Mouse (Mus musculus) limb, embryonic 15.5 days (tissue): ENCODE measurements around the gene Flna. TPM values are rescaled to one million over a fixed set of nuclear protein-coding genes. Genes with fewer than 3 reads are reported as not detected.

Experiments
- ATAC-seq: fragments of 200-750 bp; cut with Nextera tagmentation; 2 replicates; pipeline ENCODE4 v1.8.0; 2017; ENCODE audit warnings: low read depth, moderate TSS enrichment; ENCODE audit not compliant: insufficient number of reproducible peaks, low FRiP score, low TSS enrichment
- H3K27ac ChIP-seq: fragments of 300-500 bp; sonication (generic); 2 replicates; pipeline ENCODE4 v1.5.1; 2015; ENCODE audit warnings: moderate library complexity, mild to moderate bottlenecking, inconsistent platforms
- H3K27me3 ChIP-seq: fragments of 300-500 bp; sonication (generic); 2 replicates; pipeline ENCODE4 v1.6.1; 2015; ENCODE audit warnings: inconsistent platforms
- H3K36me3 ChIP-seq: fragments of 300-500 bp; sonication (generic); 2 replicates; pipeline ENCODE4 v1.6.1; 2015; ENCODE audit warnings: inconsistent platforms
- H3K4me1 ChIP-seq: fragments of 300-500 bp; sonication (generic); 2 replicates; pipeline ENCODE4 v1.6.1; 2015; ENCODE audit warnings: inconsistent platforms
- H3K4me2 ChIP-seq: fragments of 300-500 bp; sonication (generic); 2 replicates; pipeline ENCODE4 v1.6.1; 2015; ENCODE audit warnings: mild to moderate bottlenecking, inconsistent platforms
- H3K4me3 ChIP-seq: fragments of 300-500 bp; sonication (generic); 2 replicates; pipeline ENCODE4 v1.5.1; 2015; ENCODE audit warnings: mild to moderate bottlenecking, inconsistent platforms
- H3K9ac ChIP-seq: fragments of 300-500 bp; sonication (generic); 2 replicates; pipeline ENCODE4 v1.6.1; 2015; ENCODE audit warnings: inconsistent platforms
- H3K9me3 ChIP-seq: fragments of 300-500 bp; sonication (generic); 2 replicates; pipeline ENCODE4 v1.6.1; 2016; ENCODE audit warnings: inconsistent platforms
- WGBS: fragments of 180-500 bp; shearing (Covaris S2); methylation state at CpG from one replicate; pipeline ENCODE4 v1.1.7; 2015; 5-methylcytosine and 5-hydroxymethylcytosine counted together
- polyA plus RNA-seq: library from polyadenylated mRNA; unstranded; fragments of >200 nt; fragmentation: Nextera tagmentation; extraction: Ambion mirVana; gene quantifications from 2 replicates; pipeline ENCODE4 v1.2.1, GENCODE M21; 2015

The Flna gene
- polyA plus RNA-seq, 1 experiment from 2014 or later: 248 TPM

- Histone ChIP-seq H3K9ac (peak overlapping the region; percentile 67), H3K36me3 (no peaks in the 10 kb centered on the region), H3K4me3 (peak overlapping the region; percentile 52), H3K9me3 (no peaks in the 10 kb centered on the region), H3K4me1 (peaks cover 7% of the 10 kb centered on the region; the same call in 1 of the 2 replicates), H3K4me2 (peak overlapping the region; percentile 36), H3K27ac (peak overlapping the region; percentile 87), H3K27me3 (no peaks in the 10 kb centered on the region)
- ATAC-seq: no peak
- 21% methylated on average over 27 of the region's 27 CpGs for WGBS
Observed at GRCm38 (mm10) chrX:74270902-74271551, 21.4 kb upstream of the Flna start.

- peak within 1 kb of the TSS; percentile 41 for H3K4me2 ChIP-seq
- H3K9ac ChIP-seq: peak within 1 kb of the TSS; percentile 67
- H3K9me3 ChIP-seq: no peaks in the 10 kb centered on the region
- peak; percentile 93 for ATAC-seq
- H3K4me3 ChIP-seq: peak within 1 kb of the TSS; percentile 52
- H3K27me3 ChIP-seq: no peaks in the 10 kb centered on the region
- 23% methylated on average over 42 of the region's 42 CpGs for WGBS
- no peaks in the 10 kb centered on the region for H3K36me3 ChIP-seq
- peaks cover 7% of the 10 kb centered on the region; the same call in 1 of the 2 replicates for H3K4me1 ChIP-seq
- H3K27ac ChIP-seq: peak within 1 kb of the TSS; percentile 97
Observed at GRCm38 (mm10) chrX:74270062-74270901, 20.7 kb upstream of the Flna start, which contains the start of gene Rpl10. TSS of gene Rpl10 (plus strand) at chrX:74270812.

- no peaks in the 10 kb centered on the region for H3K27me3 ChIP-seq
- H3K36me3 ChIP-seq: no peaks in the 10 kb centered on the region
- peak overlapping the region; percentile 97 for H3K27ac ChIP-seq
- peak; percentile 13; the same call in 1 of the 2 replicates for ATAC-seq
- peak overlapping the region; percentile 41 for H3K4me2 ChIP-seq
- WGBS: 25% methylated on average over 3 of the region's 3 CpGs
- peaks cover 7% of the 10 kb centered on the region; the same call in 1 of the 2 replicates for H3K4me1 ChIP-seq
- no peaks in the 10 kb centered on the region for H3K9me3 ChIP-seq
- no peak overlapping the region for H3K9ac ChIP-seq
- H3K4me3 ChIP-seq: peak overlapping the region; percentile 52
Observed at GRCm38 (mm10) chrX:74269736-74270061, 20.1 kb upstream of the Flna start.

GRCm38 (mm10) chrX:74257746-74258145, 8.1 kb upstream of the Flna start:
- Histone ChIP-seq H3K9me3 (no peaks in the 10 kb centered on the region), H3K9ac (no peak overlapping the region), H3K4me1 (peaks cover 4% of the 10 kb centered on the region; the same call in 1 of the 2 replicates), H3K4me2 (no peak overlapping the region), H3K4me3 (no peak overlapping the region), H3K27me3 (no peaks in the 10 kb centered on the region), H3K36me3 (peaks cover 13% of the 10 kb centered on the region), H3K27ac (no peak overlapping the region)
- ATAC-seq: no peak
- WGBS: 87% methylated on average over 3 of the region's 3 CpGs

- Histone ChIP-seq H3K27ac (peak overlapping the region; percentile 91), H3K4me2 (peak overlapping the region; percentile 52), H3K4me3 (peak overlapping the region; percentile 49), H3K9ac (peak overlapping the region; percentile 61), H3K27me3 (no peaks in the 10 kb centered on the region), H3K36me3 (peaks cover 13% of the 10 kb centered on the region), H3K9me3 (no peaks in the 10 kb centered on the region), H3K4me1 (peaks cover 5% of the 10 kb centered on the region; the same call in 1 of the 2 replicates)
- ATAC-seq: peak; percentile 69; the same call in 1 of the 2 replicates
- 29% methylated on average over 31 of the region's 31 CpGs for WGBS
Observed at GRCm38 (mm10) chrX:74254888-74255565, 5.4 kb upstream of the Flna start.

- no peaks in the 10 kb centered on the region for H3K9me3 ChIP-seq
- H3K4me1 ChIP-seq: peaks cover 9% of the 10 kb centered on the region; the same call in 1 of the 2 replicates
- peak within 1 kb of the TSS; percentile 91 for H3K27ac ChIP-seq
- ATAC-seq: peak; percentile 96
- peak within 1 kb of the TSS; percentile 61 for H3K9ac ChIP-seq
- 32% methylated on average over 39 of the region's 39 CpGs for WGBS
- H3K36me3 ChIP-seq: peaks cover 13% of the 10 kb centered on the region
- H3K27me3 ChIP-seq: no peaks in the 10 kb centered on the region
- H3K4me2 ChIP-seq: peak within 1 kb of the TSS; percentile 52
- H3K4me3 ChIP-seq: peak within 1 kb of the TSS; percentile 49
Observed at GRCm38 (mm10) chrX:74254153-74254887, 4.7 kb upstream of the Flna start, which contains the start of gene Emd. TSS of gene Emd (plus strand) at chrX:74254687.

GRCm38 (mm10) chrX:74248651-74249050, 969 bp downstream of the Flna start:
- 19% methylated on average over 3 of the region's 3 CpGs for WGBS
- H3K9ac ChIP-seq: no peak overlapping the region
- no peaks in the 10 kb centered on the region for H3K9me3 ChIP-seq
- no peaks in the 10 kb centered on the region for H3K27me3 ChIP-seq
- H3K27ac ChIP-seq: peak overlapping the region; percentile 80
- H3K4me1 ChIP-seq: peaks cover 7% of the 10 kb centered on the region; the same call in 1 of the 2 replicates
- peak overlapping the region; percentile 42 for H3K4me3 ChIP-seq
- H3K36me3 ChIP-seq: no peaks in the 10 kb centered on the region
- peak overlapping the region; percentile 54 for H3K4me2 ChIP-seq
- ATAC-seq: 0 out of 2 replicates have a peak, but pooled peaks have one; percentile 24

- Histone ChIP-seq H3K4me2 (peak overlapping the region; percentile 46), H3K4me1 (peaks cover 11% of the 10 kb centered on the region; the same call in 1 of the 2 replicates), H3K36me3 (peaks cover 13% of the 10 kb centered on the region), H3K27ac (peak overlapping the region; percentile 86), H3K9me3 (no peaks in the 10 kb centered on the region), H3K4me3 (peak overlapping the region; percentile 53), H3K27me3 (no peaks in the 10 kb centered on the region), H3K9ac (no peak overlapping the region)
- 25% methylated on average over 13 of the region's 15 CpGs for WGBS
- no peak for ATAC-seq
Observed at GRCm38 (mm10) chrX:74246693-74247092, 2.9 kb downstream of the Flna start.

GRCm38 (mm10) chrX:74246213-74246681, 3.4 kb downstream of the Flna start:
- peak overlapping the region; percentile 53 for H3K4me3 ChIP-seq
- peak overlapping the region; percentile 56 for H3K9ac ChIP-seq
- peak; percentile 85 for ATAC-seq
- 25% methylated on average over 34 of the region's 38 CpGs for WGBS
- peaks cover 11% of the 10 kb centered on the region; the same call in 1 of the 2 replicates for H3K4me1 ChIP-seq
- H3K27me3 ChIP-seq: no peaks in the 10 kb centered on the region
- H3K27ac ChIP-seq: peak overlapping the region; percentile 93
- peak overlapping the region; percentile 47 for H3K4me2 ChIP-seq
- H3K36me3 ChIP-seq: peaks cover 17% of the 10 kb centered on the region
- H3K9me3 ChIP-seq: no peaks in the 10 kb centered on the region

GRCm38 (mm10) chrX:74245687-74246086, 3.9 kb downstream of the Flna start:
- Histone ChIP-seq H3K4me2 (peak overlapping the region; percentile 47), H3K4me3 (peak overlapping the region; percentile 53), H3K27ac (peak overlapping the region; percentile 93), H3K27me3 (no peaks in the 10 kb centered on the region), H3K9ac (peak overlapping the region; percentile 56), H3K4me1 (peaks cover 11% of the 10 kb centered on the region; the same call in 1 of the 2 replicates), H3K36me3 (peaks cover 23% of the 10 kb centered on the region), H3K9me3 (no peaks in the 10 kb centered on the region)
- WGBS: 34% methylated on average over 21 of the region's 21 CpGs
- peak; percentile 44; the same call in 1 of the 2 replicates for ATAC-seq
